Mouse (Mus musculus) thymus, postnatal 25 days (tissue): ENCODE results near the gene Zbtb3.

Experiments used
- DNase-seq: peaks from one replicate; pipeline ENCODE4 v3.0.0; 2022

Gene Zbtb3

GRCm38 (mm10) chr19:8802130-8802821, at the start of gene Zbtb3:
Gene Zbtb3 (plus strand): TSS chr19:8802555.
- peak; percentile 91 for DNase-seq

- DNase-seq, result no peak
These were observed 46.7 kb upstream of the Zbtb3 start for GRCm38 (mm10) chr19:8755652-8756051.

GRCm38 (mm10) chr19:8756635-8757387, 45.5 kb upstream of the Zbtb3 start, which contains the start of gene Nxf1:
Gene Nxf1 (plus strand): TSS chr19:8757073.
- peak; percentile 94 for DNase-seq

- DNase-seq, result no peak
These were observed 44.8 kb upstream of the Zbtb3 start for GRCm38 (mm10) chr19:8757471-8757998.

GRCm38 (mm10) chr19:8758899-8759298, 43.5 kb upstream of the Zbtb3 start:
- no peak for DNase-seq

GRCm38 (mm10) chr19:8760757-8761156, 41.6 kb upstream of the Zbtb3 start:
- DNase-seq, result peak; percentile 25

- no peak for DNase-seq
These were observed 39.1 kb upstream of the Zbtb3 start for GRCm38 (mm10) chr19:8763276-8763675.

- DNase-seq, result no peak
These were observed 36.8 kb upstream of the Zbtb3 start for GRCm38 (mm10) chr19:8765562-8765961.

- peak; percentile 86 for DNase-seq
These were observed 31.6 kb upstream of the Zbtb3 start, which contains the start of gene Tmem223 for GRCm38 (mm10) chr19:8770567-8771270. Gene Tmem223 (plus strand): TSS chr19:8770996.

- DNase-seq, result no peak
These were observed 29.4 kb upstream of the Zbtb3 start for GRCm38 (mm10) chr19:8772996-8773395.

- DNase-seq, result no peak
These were observed 28.9 kb upstream of the Zbtb3 start for GRCm38 (mm10) chr19:8773409-8773808.

GRCm38 (mm10) chr19:8774086-8774835, 28.1 kb upstream of the Zbtb3 start, which contains the start of gene Tmem179b:
Gene Tmem179b (minus strand): TSS chr19:8774467.
- DNase-seq, result peak; percentile 98

- DNase-seq, result peak; percentile 42
These were observed 27.4 kb upstream of the Zbtb3 start for GRCm38 (mm10) chr19:8774951-8775421.

- DNase-seq, result peak; percentile 91
These were observed 16.2 kb upstream of the Zbtb3 start, which contains the start of gene Taf6l for GRCm38 (mm10) chr19:8786008-8786781. Gene Taf6l (minus strand): TSS chr19:8786417.

- DNase-seq, result no peak
These were observed 13.8 kb upstream of the Zbtb3 start for GRCm38 (mm10) chr19:8788521-8788920.

- DNase-seq, result no peak
These were observed 13.2 kb upstream of the Zbtb3 start for GRCm38 (mm10) chr19:8789171-8789570.

- no peak for DNase-seq
These were observed 12.2 kb upstream of the Zbtb3 start for GRCm38 (mm10) chr19:8790171-8790570.

- peak; percentile 89 for DNase-seq
These were observed 4.0 kb upstream of the Zbtb3 start, which contains the start of gene Polr2g for GRCm38 (mm10) chr19:8798264-8798946. Gene Polr2g (minus strand): TSS chr19:8798577.

GRCm38 (mm10) chr19:8798947-8799315, 3.4 kb upstream of the Zbtb3 start:
- no peak for DNase-seq

- DNase-seq, result no peak
These were observed 937 bp downstream of the Zbtb3 start for GRCm38 (mm10) chr19:8803204-8803780.
